Mouse (Mus musculus) forebrain, embryonic 12.5 days (tissue): Measurements from ENCODE around the gene Kcnt2. TPM values are rescaled to one million over a fixed set of nuclear protein-coding genes. Genes with fewer than 3 reads are reported as not detected.

Source experiments
- polyA plus RNA-seq: library from polyadenylated mRNA; unstranded; fragments of >200 nt; fragmentation: Nextera tagmentation; extraction: Ambion mirVana; gene quantifications from 2 replicates; pipeline ENCODE4 v1.2.1, GENCODE M21; 2016

The Kcnt2 gene
- polyA plus RNA-seq, 1 experiment from 2014 or later, result 1.9 TPM

Other genes starting within 250 kb of the Kcnt2 start
- 2.4 and 2.7 TPM in 2 replicates for gene Cfh, start 62.4 kb upstream of the Kcnt2 start, polyA plus RNA-seq